Mouse (Mus musculus) cerebellum, adult 8-10 months (tissue): ENCODE results near the gene Sap30bp.
A peak's percentile ranks its signal among the peaks of the same experiment; 100 is the strongest.

ENCODE experiments used
- DNase-seq: peaks from one replicate; pipeline ENCODE4 v3.0.0; 2022

Sap30bp gene

GRCm38 (mm10) chr11:116004840-116005700, 72.0 kb downstream of the Sap30bp start:
- peak; percentile 38 for DNase-seq

- DNase-seq = peak; percentile 18
Observed at GRCm38 (mm10) chr11:116005701-116006419, 72.8 kb downstream of the Sap30bp start.

- DNase-seq = peak; percentile 28
Observed at GRCm38 (mm10) chr11:116007095-116007850, 74.2 kb downstream of the Sap30bp start.

GRCm38 (mm10) chr11:116008411-116008810, 75.3 kb downstream of the Sap30bp start:
- DNase-seq = peak; percentile 35

GRCm38 (mm10) chr11:116008832-116009375, 75.8 kb downstream of the Sap30bp start:
- peak; percentile 40 for DNase-seq

- DNase-seq = peak; percentile 93
Observed at GRCm38 (mm10) chr11:116009661-116010060, 76.6 kb downstream of the Sap30bp start.

GRCm38 (mm10) chr11:116010146-116010545, 77.1 kb downstream of the Sap30bp start:
- DNase-seq = peak; percentile 50

- peak; percentile 40 for DNase-seq
Observed at GRCm38 (mm10) chr11:116010948-116011347, 77.9 kb downstream of the Sap30bp start.

- DNase-seq = peak; percentile 16
Observed at GRCm38 (mm10) chr11:116011529-116012261, 78.6 kb downstream of the Sap30bp start.

- peak; percentile 62 for DNase-seq
Observed at GRCm38 (mm10) chr11:116012262-116012947, 79.3 kb downstream of the Sap30bp start, which contains the start of gene Galk1. Gene Galk1 (minus strand): TSS chr11:116012719.

- DNase-seq = no peak
Observed at GRCm38 (mm10) chr11:116014821-116015220, 81.7 kb downstream of the Sap30bp start.
